Comparison of ENCODE assay signal across 17 mouse cellular contexts in genomic region chr4:152090191-152090590, GRCm38 (mm10). TPM values are rescaled to one million over a fixed set of nuclear protein-coding genes. Genes with fewer than 3 reads are reported as not detected.
A peak's percentile ranks its signal among the peaks of the same experiment; 100 is the strongest.
DNase-seq lines count a peak whose midpoint lies in the region; ATAC-seq lines count a peak whose summit lies in the region.
"Had no signal": no experiment of that assay in that cellular context is flagged by ENCODE, and none has a peak within 500 bp of the region (broad histone marks: within the 10 kb centered on the region; RNA-seq: fewer than 3 reads in every experiment).

No protein-coding gene starts in this region.

- H3K4me2 ChIP-seq in kidney, embryonic 16.5 days (replicated peaks; ENCODE audit: low read depth, low read length): no peak overlapping the region
- H3K4me2 ChIP-seq in liver, embryonic 15.5 days: no peak overlapping the region
- no peak overlapping the region for H3K4me2 ChIP-seq in forebrain, embryonic 14.5 days (ENCODE audit: low read length)
- H3K4me2 ChIP-seq: forebrain, embryonic 13.5 days; heart, embryonic 15.5 days; hindbrain, embryonic 14.5 days had no signal

- ATAC-seq in kidney, embryonic 16.5 days (ENCODE audit: low FRiP score, low TSS enrichment): no peak
- ATAC-seq in liver, embryonic 15.5 days (ENCODE audit: insufficient read depth): no peak
- ATAC-seq in forebrain, embryonic 14.5 days: no peak
- ATAC-seq: forebrain, embryonic 13.5 days had no signal

- H3K4me3 ChIP-seq in kidney, embryonic 16.5 days (ENCODE audit: low read length): no peak overlapping the region
- H3K4me3 ChIP-seq in liver, embryonic 15.5 days (replicated peaks): no peak overlapping the region
- no peak overlapping the region for H3K4me3 ChIP-seq in forebrain, embryonic 14.5 days (ENCODE audit: low read depth, low read length)
- H3K4me3 ChIP-seq: embryonic facial prominence, embryonic 10.5 days; forebrain, embryonic 13.5 days; heart, adult 2 months; heart, embryonic 15.5 days; hindbrain, embryonic 10.5 days had no signal

- peaks cover 28% of the 10 kb centered on the region for H3K4me1 ChIP-seq in kidney, embryonic 16.5 days (ENCODE audit: insufficient read depth, low read length)
- peaks cover 90% of the 10 kb centered on the region for H3K4me1 ChIP-seq in liver, embryonic 15.5 days (replicated peaks)
- H3K4me1 ChIP-seq in forebrain, embryonic 14.5 days (ENCODE audit: control insufficient read depth, insufficient read depth, low read length): peaks cover 18% of the 10 kb centered on the region

- no peaks in the 10 kb centered on the region for H3K27me3 ChIP-seq in kidney, embryonic 16.5 days (ENCODE audit: insufficient read depth, low read length)
- peaks cover 12% of the 10 kb centered on the region for H3K27me3 ChIP-seq in liver, embryonic 15.5 days
- no peaks in the 10 kb centered on the region for H3K27me3 ChIP-seq in forebrain, embryonic 14.5 days (replicated peaks; ENCODE audit: control insufficient read depth, insufficient read depth, low read length)
- H3K27me3 ChIP-seq: heart, embryonic 15.5 days had no signal

- no peaks in the 10 kb centered on the region for H3K36me3 ChIP-seq in kidney, embryonic 16.5 days (ENCODE audit: insufficient read depth, low read length)
- H3K36me3 ChIP-seq in liver, embryonic 15.5 days (replicated peaks): no peaks in the 10 kb centered on the region
- H3K36me3 ChIP-seq in forebrain, embryonic 14.5 days (ENCODE audit: control insufficient read depth, insufficient read depth, low read length): no peaks in the 10 kb centered on the region
- H3K36me3 ChIP-seq: heart, embryonic 15.5 days had no signal

- intact Hi-C loops in heart, postnatal 14 days (cut with DNase I): no loop called here

- H3K9ac ChIP-seq in kidney, embryonic 16.5 days (replicated peaks; ENCODE audit: low read length): 0 out of 2 replicates have a peak overlapping the region, but pooled peaks have one; percentile 20
- no peak overlapping the region for H3K9ac ChIP-seq in liver, embryonic 15.5 days
- no peak overlapping the region for H3K9ac ChIP-seq in forebrain, embryonic 14.5 days (ENCODE audit: low read length)
- H3K9ac ChIP-seq: forebrain, embryonic 13.5 days; heart, embryonic 15.5 days; hindbrain, embryonic 14.5 days had no signal

- DNase-seq in heart, adult 11 months: peak; percentile 94
- no peak for DNase-seq in heart, postnatal 14 days
- DNase-seq in kidney, adult 18-20 months: no peak
- DNase-seq in liver: no peak
- DNase-seq in forebrain, embryonic 14.5 days (ENCODE audit: low spot score): no peak
- DNase-seq: adrenal gland, postnatal 10 days; cerebellum, adult 18-20 months; cerebellum, adult 9-11 months; cerebellum, postnatal 36 days had no signal

- H3K27ac ChIP-seq in kidney, embryonic 16.5 days (ENCODE audit: low read length): no peak overlapping the region
- H3K27ac ChIP-seq in liver, embryonic 15.5 days (replicated peaks): peak overlapping the region; percentile 53
- H3K27ac ChIP-seq in forebrain, embryonic 14.5 days (ENCODE audit: low read depth, low read length): no peak overlapping the region
- H3K27ac ChIP-seq: embryonic facial prominence, embryonic 10.5 days; forebrain, embryonic 13.5 days; heart, adult 2 months; heart, embryonic 15.5 days; hindbrain, embryonic 10.5 days; hindbrain, embryonic 14.5 days had no signal

- 79% methylated on average over 9 of the region's 9 CpGs for WGBS in kidney, embryonic 16.5 days
- whole genome bisulfite sequencing in liver, embryonic 15.5 days (ENCODE audit: insufficient replicate concordance): 74% methylated on average over 9 of the region's 9 CpGs
- 79% methylated on average over 9 of the region's 9 CpGs for WGBS in forebrain, embryonic 14.5 days

- no peaks in the 10 kb centered on the region for H3K9me3 ChIP-seq in kidney, embryonic 16.5 days (ENCODE audit: low read length)
- no peaks in the 10 kb centered on the region for H3K9me3 ChIP-seq in liver, embryonic 15.5 days (replicated peaks)
- H3K9me3 ChIP-seq in forebrain, embryonic 14.5 days (replicated peaks; ENCODE audit: control insufficient read depth, low read length): no peaks in the 10 kb centered on the region
- H3K9me3 ChIP-seq: embryonic facial prominence, embryonic 10.5 days; forebrain, embryonic 13.5 days; heart, embryonic 15.5 days had no signal

RNA-seq across cellular contexts. Expression of gene Plekhg5, which starts 17.9 kb away (rescaled TPM):
- total RNA-seq in heart, postnatal 14 days (2021): 10 to 100 TPM; 27.0 to 28.9 TPM
- 25.5 and 28.1 TPM in 2 replicates for polyA plus RNA-seq in kidney, embryonic 16.5 days (2015; fragmentation: Nextera tagmentation; extraction: Ambion mirVana)
- 5.1 and 5.9 TPM in 2 replicates for polyA plus RNA-seq in liver, embryonic 15.5 days (2015; fragmentation: Nextera tagmentation; extraction: Ambion mirVana)
- polyA plus RNA-seq in forebrain, embryonic 14.5 days (2014; fragmentation: Nextera tagmentation; extraction: Ambion mirVana): 5.0 and 7.1 TPM in 2 replicates

RNA-seq across cellular contexts. Expression of gene Tnfrsf25, which starts 25.5 kb away (rescaled TPM):
- total RNA-seq in heart, postnatal 14 days (2021): 1 to 10 TPM; 4.0 to 6.7 TPM
- polyA plus RNA-seq in kidney, embryonic 16.5 days (2015; fragmentation: Nextera tagmentation; extraction: Ambion mirVana): 1.9 and 3.0 TPM in 2 replicates
- 0.37 and 0.50 TPM in 2 replicates for polyA plus RNA-seq in liver, embryonic 15.5 days (2015; fragmentation: Nextera tagmentation; extraction: Ambion mirVana)
- polyA plus RNA-seq in forebrain, embryonic 14.5 days (2014; fragmentation: Nextera tagmentation; extraction: Ambion mirVana): 0.62 and 1.3 TPM in 2 replicates

RNA-seq across cellular contexts. Expression of gene Nol9, which starts 51.1 kb away (rescaled TPM):
- 10 to 100 TPM; 10.5 to 10.9 TPM for total RNA-seq in heart, postnatal 14 days (2021)
- polyA plus RNA-seq in kidney, embryonic 16.5 days (2015; fragmentation: Nextera tagmentation; extraction: Ambion mirVana): 31.7 and 35.6 TPM in 2 replicates
- 13.7 and 14.6 TPM in 2 replicates for polyA plus RNA-seq in liver, embryonic 15.5 days (2015; fragmentation: Nextera tagmentation; extraction: Ambion mirVana)
- 16.1 and 19.8 TPM in 2 replicates for polyA plus RNA-seq in forebrain, embryonic 14.5 days (2014; fragmentation: Nextera tagmentation; extraction: Ambion mirVana)

RNA-seq across cellular contexts. Expression of gene Tas1r1, which starts 51.8 kb away (rescaled TPM):
- total RNA-seq in heart, postnatal 14 days (2021): under 1 TPM in 1 of 2 experiments, not detected in 1; 0.07 TPM
- 0.50 and 0.63 TPM in 2 replicates for polyA plus RNA-seq in kidney, embryonic 16.5 days (2015; fragmentation: Nextera tagmentation; extraction: Ambion mirVana)
- 0.07 and 0.13 TPM in 2 replicates for polyA plus RNA-seq in liver, embryonic 15.5 days (2015; fragmentation: Nextera tagmentation; extraction: Ambion mirVana)
- 0.32 and 0.70 TPM in 2 replicates for polyA plus RNA-seq in forebrain, embryonic 14.5 days (2014; fragmentation: Nextera tagmentation; extraction: Ambion mirVana)
- total RNA-seq: adrenal gland, postnatal 10 days had no signal
